Mouse (Mus musculus) heart, embryonic 12.5 days (tissue): Measurements from ENCODE around the gene H3f3b. TPM values are rescaled to one million over a fixed set of nuclear protein-coding genes. Genes with fewer than 3 reads are reported as not detected.

ENCODE experiments used
- ATAC-seq: fragments of 200-750 bp; cut with Nextera tagmentation; 2 replicates; pipeline ENCODE4 v1.8.0; 2017; ENCODE audit warnings: moderate TSS enrichment, moderate library complexity; ENCODE audit not compliant: insufficient number of reproducible peaks, low FRiP score
- H3K27ac ChIP-seq: fragments of 300-500 bp; sonication (generic); 2 replicates; pipeline ENCODE4 v1.5.1; 2016; ENCODE audit warnings: mild to moderate bottlenecking, moderate library complexity; ENCODE audit not compliant: poor library complexity, severe bottlenecking
- H3K27me3 ChIP-seq: fragments of 300-500 bp; sonication (generic); replicated peaks from 2 replicates; pipeline ENCODE4 v1.6.1; 2016; ENCODE audit warnings: mild to moderate bottlenecking, moderate library complexity
- H3K36me3 ChIP-seq: fragments of 300-500 bp; sonication (generic); 2 replicates; pipeline ENCODE4 v1.6.1; 2016; ENCODE audit warnings: mild to moderate bottlenecking, moderate library complexity
- H3K4me1 ChIP-seq: fragments of 300-500 bp; sonication (generic); replicated peaks from 2 replicates; pipeline ENCODE4 v1.6.1; 2016; ENCODE audit warnings: mild to moderate bottlenecking
- H3K4me2 ChIP-seq: fragments of 300-500 bp; sonication (generic); 2 replicates; pipeline ENCODE4 v1.6.1; 2016; ENCODE audit warnings: mild to moderate bottlenecking, moderate library complexity
- H3K4me3 ChIP-seq: fragments of 300-500 bp; sonication (generic); 2 replicates; pipeline ENCODE4 v1.5.1; 2016; ENCODE audit warnings: mild to moderate bottlenecking
- H3K9ac ChIP-seq: fragments of 300-500 bp; sonication (generic); 2 replicates; pipeline ENCODE4 v1.6.1; 2016; ENCODE audit warnings: mild to moderate bottlenecking, moderate library complexity
- H3K9me3 ChIP-seq: fragments of 300-500 bp; sonication (generic); replicated peaks from 2 replicates; pipeline ENCODE4 v1.6.1; 2016; ENCODE audit warnings: mild to moderate bottlenecking, moderate library complexity
- WGBS: fragments of 180-500 bp; shearing (Covaris S2); methylation state at CpG from one replicate; pipeline ENCODE4 v1.1.7; 2016; 5-methylcytosine and 5-hydroxymethylcytosine counted together
- polyA plus RNA-seq: library from polyadenylated mRNA; unstranded; fragments of >200 nt; fragmentation: Nextera tagmentation; extraction: Ambion mirVana; gene quantifications from 2 replicates; pipeline ENCODE4 v1.2.1, GENCODE M21; 2016

The H3f3b gene
- polyA plus RNA-seq, 1 experiment from 2014 or later: 742 TPM

GRCm38 (mm10) chr11:116061641-116062415, 34.1 kb upstream of the H3f3b start:
- peaks cover 57% of the 10 kb centered on the region for H3K36me3 ChIP-seq
- H3K27ac ChIP-seq: no peak overlapping the region
- 0 out of 2 replicates have a peak, but pooled peaks cover 6% of the 10 kb centered on the region for H3K9me3 ChIP-seq
- no peak for ATAC-seq
- no peaks in the 10 kb centered on the region for H3K27me3 ChIP-seq
- H3K4me1 ChIP-seq: peaks cover 15% of the 10 kb centered on the region
- H3K4me2 ChIP-seq: no peak overlapping the region
- H3K9ac ChIP-seq: no peak overlapping the region
- 85% methylated on average over 13 of the region's 13 CpGs for whole genome bisulfite sequencing
- H3K4me3 ChIP-seq: no peak overlapping the region

- H3K4me3 ChIP-seq: no peak overlapping the region
- 89% methylated on average over 9 of the region's 9 CpGs for WGBS
- H3K9me3 ChIP-seq: no peaks in the 10 kb centered on the region
- H3K36me3 ChIP-seq: peaks cover 68% of the 10 kb centered on the region
- no peak overlapping the region for H3K27ac ChIP-seq
- H3K4me2 ChIP-seq: no peak overlapping the region
- peaks cover 25% of the 10 kb centered on the region for H3K4me1 ChIP-seq
- no peak for ATAC-seq
- H3K27me3 ChIP-seq: no peaks in the 10 kb centered on the region
- H3K9ac ChIP-seq: no peak overlapping the region
These were observed 32.8 kb upstream of the H3f3b start for GRCm38 (mm10) chr11:116060596-116060995.

- H3K4me3 ChIP-seq: no peak overlapping the region
- no peaks in the 10 kb centered on the region for H3K9me3 ChIP-seq
- 94% methylated on average over 11 of the region's 11 CpGs for WGBS
- no peak overlapping the region for H3K27ac ChIP-seq
- peaks cover 25% of the 10 kb centered on the region for H3K4me1 ChIP-seq
- H3K36me3 ChIP-seq: peaks cover 78% of the 10 kb centered on the region
- ATAC-seq: no peak
- H3K27me3 ChIP-seq: no peaks in the 10 kb centered on the region
- H3K9ac ChIP-seq: no peak overlapping the region
- no peak overlapping the region for H3K4me2 ChIP-seq
These were observed 31.9 kb upstream of the H3f3b start for GRCm38 (mm10) chr11:116059691-116060025.

GRCm38 (mm10) chr11:116058868-116059690, 31.3 kb upstream of the H3f3b start:
- peaks cover 25% of the 10 kb centered on the region for H3K4me1 ChIP-seq
- WGBS: 91% methylated on average over 17 of the region's 17 CpGs
- H3K36me3 ChIP-seq: peaks cover 84% of the 10 kb centered on the region
- H3K27ac ChIP-seq: no peak overlapping the region
- no peaks in the 10 kb centered on the region for H3K9me3 ChIP-seq
- ATAC-seq: no peak
- no peak overlapping the region for H3K9ac ChIP-seq
- H3K4me2 ChIP-seq: no peak overlapping the region
- H3K4me3 ChIP-seq: no peak overlapping the region
- no peaks in the 10 kb centered on the region for H3K27me3 ChIP-seq

DNA sequence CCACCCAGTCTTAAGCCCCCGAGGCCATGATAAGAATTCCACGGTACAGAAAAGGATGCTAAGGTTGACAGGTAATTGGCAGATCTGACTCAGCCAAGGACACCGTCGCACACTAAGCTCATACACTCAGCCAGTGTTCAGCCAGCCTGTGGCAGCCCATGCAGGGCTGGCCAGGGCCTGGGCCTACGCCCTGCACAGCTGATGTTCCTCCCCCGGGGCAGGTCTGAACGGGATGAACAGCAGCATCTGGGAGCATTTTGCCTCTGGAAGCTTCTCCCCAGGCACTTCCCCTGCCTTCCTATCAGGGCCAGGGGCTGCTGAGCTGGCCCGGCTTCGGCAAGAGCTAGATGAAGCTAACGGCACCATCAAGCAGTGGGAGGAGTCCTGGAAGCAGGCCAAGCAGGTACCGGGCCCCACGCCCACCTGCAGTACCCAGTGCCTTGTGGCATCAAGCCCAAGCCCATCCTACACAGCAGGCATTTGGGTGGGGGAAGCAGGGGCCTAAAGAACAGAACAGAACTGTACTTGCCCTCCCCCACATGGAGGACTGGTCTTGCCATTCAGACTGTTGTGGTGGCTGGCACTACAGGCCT, 30.4 kb upstream of the H3f3b start:
- no peaks in the 10 kb centered on the region for H3K27me3 ChIP-seq
- no peak for ATAC-seq
- H3K36me3 ChIP-seq: peaks cover 93% of the 10 kb centered on the region
- H3K9ac ChIP-seq: no peak overlapping the region
- 72% methylated on average over 12 of the region's 12 CpGs for whole genome bisulfite sequencing
- peaks cover 25% of the 10 kb centered on the region for H3K4me1 ChIP-seq
- no peak overlapping the region for H3K27ac ChIP-seq
- no peak overlapping the region for H3K4me2 ChIP-seq
- no peaks in the 10 kb centered on the region for H3K9me3 ChIP-seq
- no peak overlapping the region for H3K4me3 ChIP-seq

DNA sequence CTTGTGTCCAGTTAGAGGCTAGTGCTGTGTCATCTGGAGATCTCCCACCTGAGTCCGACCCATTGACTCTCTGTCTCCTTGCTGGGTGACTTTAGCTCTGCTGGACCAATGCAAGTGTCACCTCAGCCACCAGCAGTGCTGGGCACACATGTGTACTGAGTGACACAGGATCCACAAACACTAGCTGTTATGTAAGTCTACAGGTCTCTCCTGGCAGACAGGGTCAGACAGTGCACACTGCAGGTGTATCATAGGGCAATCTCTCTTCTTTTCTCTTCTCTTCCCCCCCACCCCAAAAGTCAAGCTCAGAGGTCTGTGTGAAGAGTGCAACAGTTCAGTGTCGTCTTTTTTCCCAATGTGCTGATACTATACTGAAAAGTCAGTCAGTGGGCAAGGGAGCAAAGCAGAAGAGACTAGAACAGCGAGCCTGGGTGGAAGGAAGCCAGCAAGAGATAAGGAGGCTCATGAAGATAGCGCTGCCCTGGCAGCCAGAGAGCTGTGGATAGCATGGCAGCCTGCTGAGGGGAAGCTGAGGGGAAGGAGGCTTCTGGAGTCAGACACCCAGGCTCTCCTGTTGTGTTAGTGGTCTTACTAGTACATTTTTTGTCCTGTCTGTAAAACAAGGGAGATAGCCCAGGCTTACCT, 29.6 kb upstream of the H3f3b start:
- Histone ChIP-seq H3K27ac (0 out of 2 replicates have a peak overlapping the region, but pooled peaks have one; percentile 18), H3K27me3 (no peaks in the 10 kb centered on the region), H3K4me2 (no peak overlapping the region), H3K36me3 (peaks cover 99% of the 10 kb centered on the region), H3K9me3 (no peaks in the 10 kb centered on the region), H3K4me1 (peaks cover 25% of the 10 kb centered on the region), H3K4me3 (no peak overlapping the region), H3K9ac (no peak overlapping the region)
- WGBS: 33% methylated on average over 4 of the region's 4 CpGs
- ATAC-seq: peak; percentile 51; the same call in 1 of the 2 replicates

DNA sequence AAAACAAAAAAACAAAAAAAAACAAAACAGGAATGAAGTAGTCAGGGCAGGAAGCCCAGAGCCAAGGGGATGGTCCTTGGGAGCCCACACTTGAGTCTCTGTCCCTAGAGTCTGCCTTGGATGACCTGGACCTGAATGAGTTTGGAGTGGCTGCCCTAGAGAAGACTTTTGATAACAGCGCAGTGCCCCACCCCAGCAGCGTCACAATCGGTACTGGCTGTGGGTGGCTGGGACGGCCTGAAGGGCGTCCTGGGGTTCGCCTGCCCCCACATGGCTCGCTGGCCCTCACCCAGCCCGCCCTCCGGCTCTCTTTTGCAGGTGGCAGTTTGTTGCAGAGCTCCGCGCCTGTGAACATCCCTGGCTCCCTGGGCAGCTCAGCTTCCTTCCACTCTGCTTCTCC, 28.1 kb upstream of the H3f3b start:
- no peak for ATAC-seq
- whole genome bisulfite sequencing: 83% methylated on average over 11 of the region's 11 CpGs

GRCm38 (mm10) chr11:116053510-116054229, 25.9 kb upstream of the H3f3b start:
- H3K9me3 ChIP-seq: 0 out of 2 replicates have a peak, but pooled peaks cover 4% of the 10 kb centered on the region
- WGBS: 83% methylated on average over 9 of the region's 9 CpGs
- H3K27me3 ChIP-seq: no peaks in the 10 kb centered on the region
- 0 out of 2 replicates have a peak overlapping the region, but pooled peaks have one; percentile 17 for H3K9ac ChIP-seq
- H3K27ac ChIP-seq: no peak overlapping the region
- peaks cover 25% of the 10 kb centered on the region for H3K4me1 ChIP-seq
- no peak overlapping the region for H3K4me3 ChIP-seq
- peaks cover 99% of the 10 kb centered on the region for H3K36me3 ChIP-seq
- H3K4me2 ChIP-seq: no peak overlapping the region
- ATAC-seq: no peak

More for the DNA sequence above, 28.1 kb upstream of the H3f3b start:
- Histone ChIP-seq H3K27me3 (no peaks in the 10 kb centered on the region), H3K9me3 (no peaks in the 10 kb centered on the region), H3K27ac (no peak overlapping the region), H3K9ac (no peak overlapping the region), H3K36me3 (peaks cover 99% of the 10 kb centered on the region), H3K4me1 (peaks cover 25% of the 10 kb centered on the region), H3K4me2 (no peak overlapping the region), H3K4me3 (no peak overlapping the region)

DNA sequence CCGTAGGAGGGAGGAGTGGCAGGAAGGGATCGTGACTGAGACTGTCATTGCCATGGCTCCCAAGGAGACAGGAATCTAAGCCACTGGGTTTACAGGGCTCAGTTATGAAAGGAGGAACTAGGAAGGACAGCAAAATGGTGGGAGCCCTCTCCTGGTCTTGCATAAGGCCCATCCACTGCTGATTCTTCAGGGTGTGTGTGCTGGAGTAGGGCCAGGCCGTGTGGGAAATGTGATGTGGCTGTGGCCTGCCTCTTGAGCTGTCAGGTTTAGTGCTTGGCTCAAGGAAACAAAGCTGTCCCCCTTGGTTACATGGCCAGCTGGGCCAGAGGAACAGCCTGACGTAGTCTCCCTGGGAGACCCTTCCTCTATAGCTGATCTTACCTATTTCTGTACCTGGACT, 22.4 kb upstream of the H3f3b start:
- no peak overlapping the region for H3K9ac ChIP-seq
- H3K27me3 ChIP-seq: no peaks in the 10 kb centered on the region
- H3K4me3 ChIP-seq: no peak overlapping the region
- peaks cover 98% of the 10 kb centered on the region for H3K36me3 ChIP-seq
- H3K9me3 ChIP-seq: 0 out of 2 replicates have a peak, but pooled peaks cover 4% of the 10 kb centered on the region
- H3K4me1 ChIP-seq: no peaks in the 10 kb centered on the region
- ATAC-seq: no peak
- WGBS: 89% methylated on average over 4 of the region's 4 CpGs
- H3K27ac ChIP-seq: no peak overlapping the region
- H3K4me2 ChIP-seq: no peak overlapping the region

DNA sequence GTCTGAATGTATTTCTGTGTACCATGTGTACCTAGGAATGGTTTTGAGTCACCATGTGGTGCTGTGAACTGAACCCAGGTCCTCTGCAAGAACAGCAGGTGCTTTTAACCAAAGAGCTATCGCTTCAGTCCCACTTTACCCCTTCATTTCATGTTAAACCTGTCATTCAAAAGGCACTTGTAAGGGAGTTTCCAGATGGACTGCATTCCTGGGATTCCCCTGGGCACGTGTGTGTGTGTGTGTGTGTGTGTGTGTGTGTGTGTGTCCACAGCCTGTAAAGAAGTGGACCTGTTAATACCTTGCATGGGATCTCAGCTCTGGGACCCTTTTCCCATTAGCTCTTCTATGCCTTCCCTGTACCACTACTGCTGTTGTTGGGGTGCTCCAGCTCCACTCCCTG, 21.8 kb upstream of the H3f3b start:
- Histone ChIP-seq H3K36me3 (peaks cover 98% of the 10 kb centered on the region), H3K4me3 (no peak overlapping the region), H3K4me1 (no peaks in the 10 kb centered on the region), H3K9ac (no peak overlapping the region), H3K27ac (no peak overlapping the region), H3K9me3 (0 out of 2 replicates have a peak, but pooled peaks cover 4% of the 10 kb centered on the region), H3K27me3 (no peaks in the 10 kb centered on the region), H3K4me2 (no peak overlapping the region)
- 72% methylated on average over 2 of the region's 2 CpGs for whole genome bisulfite sequencing
- ATAC-seq: no peak
